Mouse (Mus musculus) T-helper 17 cell (primary cell): Measurements from ENCODE around the gene Hoxb3.

Experiments used
- in situ Hi-C, 2 experiments: fragments of 300-600 bp; cut with MboI, MseI; formaldehyde crosslinking; loops; 1 replicate in 1 of 2; 2 replicates in 1 of 2; pipeline ENCODE4 v1.15.1; 2025; ENCODE audit warnings: high pct_unique_total_duplicates in 2 of 2

Gene Hoxb3

DNA sequence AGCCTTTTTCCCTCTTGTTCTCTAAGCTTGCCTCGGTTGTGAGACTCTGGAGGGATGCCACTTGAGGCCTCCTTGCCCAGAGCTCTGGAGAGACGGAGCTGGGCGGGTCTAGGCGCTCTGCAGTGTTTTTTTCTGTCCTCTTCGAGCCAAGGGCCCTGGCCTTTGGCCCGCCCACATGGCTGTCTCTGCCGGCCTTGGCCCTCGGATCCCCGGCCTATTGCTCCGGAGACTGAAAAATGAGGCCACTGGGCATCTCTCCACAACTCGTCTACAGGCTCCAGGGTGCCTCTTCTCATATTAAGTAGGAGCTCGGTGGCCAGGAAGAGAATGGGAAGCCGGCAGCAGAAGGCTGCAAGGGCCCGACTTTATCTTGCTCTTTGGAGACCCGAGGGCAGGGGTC lies 21.3 kb upstream of the Hoxb3 start:
- in situ Hi-C loops, result loop anchor here (5.0 to 25.0 kb wide), 4 partner anchors 250 to 1523 kb away; no protein-coding TSS in a partner anchor

GRCm38 (mm10) chr11:96302381-96303150 lies 20.6 kb upstream of the Hoxb3 start:
- in situ Hi-C loops, result loop anchor here (5.0 to 25.0 kb wide), 4 partner anchors 250 to 1522 kb away; no protein-coding TSS in a partner anchor

DNA sequence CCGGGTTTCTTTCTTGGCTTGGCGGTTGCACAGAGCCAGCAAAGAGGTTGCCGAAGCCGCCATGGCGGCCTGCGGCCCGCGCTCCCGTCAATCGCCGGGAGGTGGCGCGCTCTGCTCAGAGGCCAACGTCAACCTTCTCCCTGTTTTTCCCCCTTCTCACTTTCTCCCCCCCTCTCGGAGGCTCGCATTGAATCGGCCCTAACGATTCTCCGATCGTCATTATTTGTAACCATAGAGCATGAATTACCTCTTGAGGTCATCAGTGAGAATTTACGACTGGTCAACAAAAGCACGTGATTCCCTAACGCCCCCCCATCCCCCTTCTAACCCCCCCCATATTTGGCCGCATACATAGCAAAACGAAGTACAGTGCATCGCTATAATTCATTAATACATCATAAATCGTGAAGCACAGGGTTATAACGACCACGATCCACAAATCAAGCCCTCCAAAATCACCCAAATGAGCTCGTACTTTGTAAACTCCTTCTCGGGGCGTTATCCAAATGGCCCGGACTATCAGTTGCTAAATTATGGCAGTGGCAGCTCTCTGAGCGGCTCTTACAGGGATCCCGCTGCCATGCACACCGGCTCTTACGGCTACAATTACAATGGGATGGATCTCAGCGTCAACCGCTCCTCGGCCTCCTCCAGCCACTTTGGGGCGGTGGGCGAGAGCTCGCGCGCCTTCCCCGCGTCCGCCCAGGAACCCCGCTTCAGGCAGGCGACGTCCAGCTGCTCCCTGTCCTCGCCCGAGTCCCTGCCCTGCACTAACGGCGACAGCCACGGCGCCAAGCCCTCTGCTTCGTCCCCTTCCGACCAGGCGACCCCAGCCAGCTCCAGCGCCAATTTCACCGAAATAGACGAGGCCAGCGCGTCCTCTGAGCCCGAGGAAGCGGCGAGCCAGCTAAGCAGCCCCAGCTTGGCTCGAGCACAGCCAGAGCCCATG lies 19.7 kb upstream of the Hoxb3 start, which contains the start of gene Hoxb5:
TSS of gene Hoxb5 (plus strand) at position 186 of the 949 bp plus-strand sequence.
- in situ Hi-C loops, result loop anchor here (5.0 to 25.0 kb wide), 4 partner anchors 249 to 1521 kb away; no protein-coding TSS in a partner anchor

DNA sequence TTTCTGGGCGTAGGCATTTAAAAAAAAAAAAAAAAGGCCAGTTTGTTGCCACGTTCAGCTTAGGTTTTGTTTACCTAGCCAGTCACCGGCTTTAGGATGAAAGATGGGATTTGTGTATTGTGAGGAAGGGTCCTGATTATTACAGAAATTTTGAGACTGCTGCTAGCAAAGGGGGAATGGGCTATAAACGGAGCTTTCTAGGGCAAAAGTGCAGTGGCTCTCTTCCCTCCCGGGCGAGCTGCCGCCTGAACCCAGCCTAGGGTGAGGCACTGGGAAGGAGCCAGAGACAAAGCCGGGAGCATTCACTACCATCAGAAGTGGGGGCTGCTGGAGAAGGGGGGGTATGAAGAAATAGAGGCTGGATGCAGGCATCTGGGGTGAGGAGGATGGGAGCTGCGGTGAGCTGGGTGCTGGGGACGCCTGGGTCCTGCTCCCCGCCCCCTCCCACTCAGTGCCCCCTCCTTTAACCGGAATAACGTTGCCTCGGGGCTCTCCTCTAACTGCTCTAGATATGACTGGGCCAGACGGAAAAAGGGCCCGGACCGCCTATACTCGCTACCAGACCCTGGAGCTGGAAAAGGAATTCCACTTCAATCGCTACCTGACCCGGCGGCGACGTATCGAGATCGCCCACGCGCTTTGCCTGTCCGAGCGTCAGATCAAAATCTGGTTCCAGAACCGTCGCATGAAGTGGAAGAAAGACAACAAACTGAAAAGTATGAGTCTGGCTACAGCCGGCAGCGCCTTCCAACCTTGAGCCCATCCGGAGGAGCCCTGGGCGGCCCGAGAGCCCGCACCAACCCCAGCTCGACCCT lies 18.5 kb upstream of the Hoxb3 start:
- in situ Hi-C loops, result loop anchor here (5.0 to 25.0 kb wide), 4 partner anchors 248 to 1520 kb away; no protein-coding TSS in a partner anchor

DNA sequence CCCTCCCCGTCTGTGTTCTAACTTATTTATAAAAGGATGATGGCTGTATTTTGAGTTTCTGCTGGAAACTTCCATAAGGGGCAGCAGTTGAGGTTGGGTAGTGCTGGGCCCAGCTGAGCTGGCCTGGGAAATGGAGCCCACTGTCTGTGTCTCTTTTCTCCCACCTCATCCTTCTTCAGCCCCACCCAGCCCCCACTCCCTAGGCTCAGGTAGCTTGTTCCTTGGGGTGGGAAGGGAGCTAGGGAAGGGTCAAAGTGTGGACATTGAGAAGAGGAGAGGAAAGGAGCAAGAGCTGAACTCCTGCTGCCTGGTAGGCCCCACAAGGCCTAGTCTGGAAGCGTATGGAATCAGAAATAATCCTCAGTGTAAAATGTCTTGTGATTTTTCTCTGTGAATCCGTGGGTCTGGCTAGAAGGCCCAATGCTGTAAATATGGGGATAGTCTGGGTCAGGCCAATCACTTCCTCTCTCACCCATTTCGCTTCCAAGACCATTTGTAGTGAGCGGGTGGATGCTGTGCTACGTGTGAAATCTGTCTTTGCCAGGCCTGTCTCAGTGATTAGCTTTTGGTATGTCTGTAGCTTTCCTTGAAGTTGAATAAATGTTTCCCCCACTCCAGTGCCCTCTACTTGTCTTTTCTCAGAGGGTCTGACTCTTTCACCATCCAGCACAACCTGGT lies 17.5 kb upstream of the Hoxb3 start:
- in situ Hi-C loops, result loop anchor here (10.0 to 25.0 kb wide), 2 partner anchors 257 to 1519 kb away; no protein-coding TSS in a partner anchor

DNA sequence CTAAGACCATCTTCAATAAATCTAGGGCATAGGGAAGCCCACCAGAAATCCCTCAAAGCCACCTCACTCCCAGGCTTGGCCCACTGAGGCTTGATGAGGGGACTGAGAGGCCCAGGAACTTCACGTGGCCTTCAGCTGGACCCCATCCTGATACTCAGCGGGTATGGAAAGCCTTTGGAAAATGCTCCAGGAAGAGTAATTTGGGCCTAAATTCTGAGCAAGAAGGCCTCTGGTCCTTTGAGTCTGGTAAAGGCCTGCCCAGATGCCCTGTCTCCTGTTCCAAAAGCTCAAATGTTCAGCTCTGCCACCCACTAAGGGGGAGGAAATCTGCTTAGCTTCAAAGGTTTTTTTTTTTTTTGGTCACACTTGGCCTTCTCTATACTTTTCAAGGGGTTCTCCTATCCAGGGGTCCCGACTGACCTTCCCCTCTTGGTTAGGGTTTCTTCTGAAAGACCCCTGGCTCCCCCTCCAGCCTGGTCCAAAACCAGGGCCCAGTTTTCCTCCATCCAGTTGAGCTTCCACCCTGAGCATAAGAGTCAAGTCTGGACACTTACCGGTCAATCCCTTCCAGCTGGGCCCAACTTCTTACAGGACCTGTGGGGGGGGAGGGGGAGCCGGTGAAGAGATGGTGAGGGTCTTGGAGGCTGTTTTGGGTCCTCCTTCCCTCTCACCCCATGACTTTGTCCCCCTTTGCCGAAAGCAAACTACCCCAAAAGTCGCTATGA lies 16.8 kb upstream of the Hoxb3 start:
- in situ Hi-C loops, result loop anchor here (10.0 to 25.0 kb wide), 2 partner anchors 256 to 1518 kb away; no protein-coding TSS in a partner anchor

GRCm38 (mm10) chr11:96306908-96307269 lies 16.2 kb upstream of the Hoxb3 start:
- in situ Hi-C loops, result loop anchor here (10.0 to 25.0 kb wide), 2 partner anchors 255 to 1518 kb away; no protein-coding TSS in a partner anchor

DNA sequence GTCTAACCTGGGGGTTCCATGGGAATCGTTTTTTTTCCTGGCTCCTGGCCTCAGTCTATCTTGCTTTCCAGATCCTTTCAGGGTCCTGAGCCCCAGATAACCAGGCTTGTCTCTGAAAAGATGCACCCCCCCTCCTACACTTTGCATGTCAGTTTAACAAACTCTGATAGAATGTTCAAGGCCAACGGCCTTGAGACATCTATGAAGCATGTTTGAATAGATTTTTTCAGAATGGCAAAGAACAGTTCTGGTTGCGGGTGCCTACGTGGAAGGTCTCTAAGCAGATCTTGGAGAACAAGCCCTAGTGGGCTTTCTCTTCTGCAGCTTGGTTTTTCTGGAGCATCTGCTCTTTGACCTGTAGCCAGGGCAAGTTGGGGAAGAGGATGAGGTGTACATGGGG lies 14.4 kb upstream of the Hoxb3 start:
- in situ Hi-C loops, result loop anchor here (10.0 to 25.0 kb wide), 2 partner anchors 254 to 1516 kb away; no protein-coding TSS in a partner anchor

GRCm38 (mm10) chr11:96309288-96309687 lies 13.8 kb upstream of the Hoxb3 start:
- in situ Hi-C loops, result loop anchor here (10.0 to 25.0 kb wide), 2 partner anchors 253 to 1516 kb away; no protein-coding TSS in a partner anchor

DNA sequence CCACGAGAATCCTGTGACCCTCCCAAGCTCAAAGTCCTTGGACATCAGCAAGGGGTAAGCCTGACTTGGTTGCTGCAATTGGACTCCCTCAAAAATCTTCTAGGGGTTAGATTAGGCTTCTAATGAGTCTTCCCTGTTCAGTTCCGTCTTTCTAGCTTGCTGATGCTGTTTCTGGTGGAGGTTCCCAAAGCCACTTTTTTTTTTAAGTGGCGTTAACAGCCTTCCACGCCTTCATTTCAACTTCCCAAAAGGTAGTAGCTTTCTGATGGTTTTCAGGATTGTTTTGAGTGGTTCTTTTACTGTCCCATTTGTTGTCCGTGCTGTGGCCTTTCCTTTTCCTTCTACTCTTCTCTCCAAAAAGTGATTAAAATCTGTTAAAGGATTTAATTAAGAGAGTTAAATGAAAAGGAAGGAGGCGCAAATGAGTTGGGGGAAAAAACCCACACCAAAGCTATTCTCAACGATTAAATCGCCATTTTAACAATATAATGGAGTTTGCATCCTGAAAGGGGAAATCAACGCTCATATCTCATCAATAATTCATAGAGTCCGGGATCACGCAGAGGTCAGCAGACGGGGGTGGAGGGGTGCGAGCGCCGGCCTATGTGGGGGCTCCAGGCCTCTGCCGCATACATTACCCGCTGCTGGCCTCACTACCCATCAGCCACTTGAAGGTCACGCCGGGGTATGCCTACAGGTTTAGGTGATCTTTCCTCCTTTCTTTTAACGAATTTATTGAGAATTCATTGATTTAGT lies 12.8 kb upstream of the Hoxb3 start:
- in situ Hi-C loops, result loop anchor here in 1 of 2 experiments (25.0 kb wide), 1 partner anchor 252 kb away; no protein-coding TSS in a partner anchor

- in situ Hi-C loops, result loop anchor here in 1 of 2 experiments (25.0 kb wide), 1 partner anchor 251 kb away; no protein-coding TSS in a partner anchor
Measured at GRCm38 (mm10) chr11:96311097-96311496, 12.0 kb upstream of the Hoxb3 start.

GRCm38 (mm10) chr11:96311520-96312417 lies 11.4 kb upstream of the Hoxb3 start:
- in situ Hi-C loops, result loop anchor here in 1 of 2 experiments (25.0 kb wide), 1 partner anchor 251 kb away; no protein-coding TSS in a partner anchor

DNA sequence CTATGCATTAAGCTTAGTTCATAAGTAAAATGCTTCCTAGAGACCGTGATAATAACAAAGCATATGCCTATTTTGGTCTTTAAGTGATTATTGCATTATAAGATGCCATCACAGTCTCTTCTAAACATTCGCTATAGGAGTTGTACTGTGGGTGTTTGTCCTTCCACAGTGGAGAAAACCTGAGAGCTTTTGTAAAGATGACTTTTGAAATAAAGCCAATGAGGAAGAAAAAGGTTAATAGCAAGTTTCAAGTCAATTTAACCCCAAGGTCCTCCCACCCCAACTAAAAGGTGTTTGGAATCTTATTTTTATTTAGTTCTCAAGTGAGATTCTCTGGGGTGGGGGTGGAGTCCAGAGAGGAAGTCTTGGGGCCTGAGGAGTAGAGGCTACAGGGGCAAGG lies 10.0 kb upstream of the Hoxb3 start:
- in situ Hi-C loops, result loop anchor here in 1 of 2 experiments (25.0 kb wide), 1 partner anchor 249 kb away; no protein-coding TSS in a partner anchor

- in situ Hi-C loops, result loop anchor here in 1 of 2 experiments (25.0 kb wide), 1 partner anchor 248 kb away; no protein-coding TSS in a partner anchor
Measured at GRCm38 (mm10) chr11:96313806-96314428, 9.2 kb upstream of the Hoxb3 start.

GRCm38 (mm10) chr11:96314671-96315343 lies 8.3 kb upstream of the Hoxb3 start:
- in situ Hi-C loops, result loop anchor here in 1 of 2 experiments (25.0 kb wide), 1 partner anchor 247 kb away; no protein-coding TSS in a partner anchor

DNA sequence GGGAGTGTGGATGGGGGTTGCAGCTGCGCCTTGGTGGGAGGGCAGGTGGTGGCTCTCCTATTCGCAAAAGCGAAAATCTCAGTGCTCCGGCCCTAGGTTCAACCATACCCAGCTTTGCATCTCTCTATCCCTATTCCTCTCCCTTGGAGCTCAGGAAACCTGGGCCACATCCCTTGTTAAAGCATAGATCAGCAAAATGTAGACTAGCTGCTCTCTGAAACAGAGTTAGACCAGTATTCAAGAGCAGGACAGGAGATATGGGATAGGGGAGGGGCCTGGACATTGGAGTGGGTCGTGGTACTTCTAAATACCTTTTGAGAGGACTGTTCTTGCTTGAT lies 7.8 kb upstream of the Hoxb3 start:
- in situ Hi-C loops, result loop anchor here in 1 of 2 experiments (25.0 kb wide), 1 partner anchor 247 kb away; no protein-coding TSS in a partner anchor
